Mouse (Mus musculus): ENCODE data around the gene Pltp. TPM values are rescaled to one million over a fixed set of nuclear protein-coding genes. Genes with fewer than 3 reads are reported as not detected.

Pltp gene
- polyA plus RNA-seq (2012; rRNA removed), result 34.8 and 42.2 TPM in 2 replicates

DNA sequence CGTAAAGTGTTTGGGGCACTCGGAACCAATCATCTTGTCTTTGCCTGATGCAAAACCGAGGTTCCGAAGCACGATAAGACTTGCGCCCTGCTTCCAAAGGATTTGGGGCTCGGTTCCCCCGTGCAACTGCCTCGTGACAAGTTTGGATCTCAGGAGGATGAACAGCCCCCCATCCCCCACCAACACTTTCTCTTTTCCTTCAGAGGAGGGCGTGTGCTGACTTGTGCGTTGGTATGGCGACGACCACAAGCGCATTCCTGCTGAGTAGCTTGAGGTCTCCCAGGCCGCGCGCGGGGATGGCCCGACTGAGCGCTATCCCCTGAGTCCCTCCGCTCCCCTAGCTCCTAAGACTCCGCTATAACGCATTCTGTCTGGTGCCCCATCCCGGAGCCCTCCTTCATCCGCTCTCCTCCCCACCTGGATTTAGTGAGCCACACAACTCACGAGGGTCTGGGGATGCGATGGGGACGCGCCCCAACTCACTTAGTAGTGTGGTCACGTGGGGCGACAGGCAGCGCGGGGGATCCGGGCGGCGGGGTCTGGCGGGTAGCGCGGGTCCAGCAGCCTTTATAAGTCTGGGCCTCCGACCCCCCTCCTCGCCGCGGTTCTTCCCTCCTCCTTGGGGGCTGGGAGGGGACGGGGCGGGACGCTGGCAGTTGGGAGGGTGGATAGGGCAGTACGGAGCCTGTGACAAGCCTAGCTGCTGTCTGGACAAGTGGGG is at the start of gene Pltp:
Gene Pltp, minus strand, starts transcription at position 611 of the 721 bp plus-strand sequence.

GRCm38 (mm10) chr2:164879228-164879567 is 21.7 kb upstream of the Pltp start, which contains the start of gene Pcif1:
Gene Pcif1 (plus strand): TSS chr2:164879304.

DNA sequence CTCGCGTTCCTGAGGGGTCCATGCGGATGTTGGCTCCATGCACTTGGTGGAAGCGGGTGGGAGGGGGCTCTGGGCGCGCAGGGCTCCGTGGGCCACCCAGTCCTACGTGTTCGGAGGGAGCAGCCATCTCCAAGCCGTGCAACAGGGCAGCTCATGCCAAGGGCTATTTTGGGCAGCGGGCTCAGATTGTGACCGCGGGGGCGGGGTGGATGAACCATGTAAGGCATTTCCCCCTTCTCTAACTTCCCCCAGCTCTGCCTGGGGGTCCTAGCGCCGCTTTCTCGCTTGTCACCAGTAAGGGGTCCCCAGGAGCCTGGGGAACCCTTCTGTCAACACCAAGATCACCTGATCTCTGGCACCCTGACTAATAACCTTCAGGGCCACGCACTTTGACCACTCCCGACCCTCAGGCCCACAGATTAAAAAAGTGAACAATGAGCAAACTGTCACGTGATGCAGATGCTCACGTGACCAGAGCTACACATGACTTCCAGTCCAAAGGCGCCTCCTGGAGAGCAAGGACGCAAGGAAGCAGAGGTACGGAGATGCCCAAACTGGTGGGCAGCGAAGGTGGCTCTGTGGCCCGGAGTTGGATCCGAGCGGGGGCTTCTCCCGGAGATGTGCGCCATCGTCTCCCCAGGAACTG is 24.1 kb downstream of the Pltp start, which contains the start of gene Neurl2:
Gene Neurl2, minus strand, starts transcription at position 143 of the 646 bp plus-strand sequence.

DNA sequence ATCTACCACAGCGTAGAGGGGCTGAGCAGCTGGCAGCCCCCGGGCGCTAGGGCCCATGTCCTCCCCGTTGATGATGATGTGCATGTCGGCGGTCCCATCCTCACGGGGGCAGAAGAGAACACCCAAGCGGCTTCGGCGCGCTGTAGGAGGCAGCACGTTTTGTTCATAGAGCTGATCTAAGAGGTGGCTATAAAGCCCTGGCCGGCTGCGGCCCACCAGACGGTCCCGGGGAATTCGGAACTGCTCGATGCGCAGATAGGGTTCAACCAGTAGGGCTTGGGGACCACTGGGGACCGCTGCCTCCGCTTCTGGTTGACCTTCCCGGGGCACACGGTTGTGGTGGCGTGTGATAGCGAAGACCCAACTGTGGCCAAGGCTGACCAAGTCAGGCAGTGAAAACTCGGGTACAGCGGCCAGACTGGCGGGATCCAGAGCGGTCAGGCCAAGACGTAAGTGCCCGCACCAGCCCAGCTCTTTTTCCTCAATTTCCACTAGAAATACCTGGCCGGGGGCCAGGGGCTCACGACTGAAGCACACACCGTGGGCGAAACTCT is 24.7 kb downstream of the Pltp start, which contains the start of gene Ctsa:
Gene Ctsa, plus strand, starts transcription at position 126 of the 554 bp plus-strand sequence.

GRCm38 (mm10) chr2:164828437-164828836 is 29.1 kb downstream of the Pltp start, which contains the start of gene Spata25:
Gene Spata25 (minus strand): TSS chr2:164828537.

DNA sequence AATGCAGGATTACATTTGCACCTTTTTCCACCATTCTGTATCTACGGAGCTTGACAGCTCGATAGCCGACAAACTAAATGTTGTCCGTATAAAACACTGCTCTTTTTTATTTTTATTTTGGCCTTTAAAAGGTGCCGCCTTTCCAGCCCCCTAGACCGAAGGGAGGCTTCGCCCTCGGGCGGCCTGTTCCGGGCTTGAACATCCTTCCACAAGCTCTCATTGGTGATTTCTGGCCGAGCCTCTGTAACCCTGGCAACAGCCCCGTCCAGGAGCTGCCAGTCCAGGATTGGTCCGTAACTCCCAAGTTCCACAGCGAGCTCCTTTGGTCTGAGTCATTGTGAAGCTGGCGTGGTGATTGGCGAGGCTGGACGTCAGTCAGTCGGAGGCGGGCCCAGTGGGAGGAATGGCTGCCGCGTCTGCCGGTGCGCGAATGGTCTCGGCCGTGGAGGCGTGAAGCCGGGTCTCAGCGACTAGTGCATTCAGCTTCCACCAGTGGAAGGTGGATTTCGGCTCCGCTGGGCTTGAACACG is 34.8 kb downstream of the Pltp start, which contains the start of gene Zswim1:
Gene Zswim1, plus strand, starts transcription at position 51 of the 530 bp plus-strand sequence.

GRCm38 (mm10) chr2:164804533-164805331 is 52.8 kb downstream of the Pltp start, which contains the start of the genes Acot8 and Zswim3:
Gene Acot8 (minus strand): TSS chr2:164804882.
Gene Zswim3 (plus strand): TSS chr2:164805098.

Other genes with a start within 250 kb of the Pltp start
- not detected in 2 replicates for gene Wfdc6b, start 244.2 kb downstream of the Pltp start, polyA plus RNA-seq (2012; rRNA removed)
- not detected in 2 replicates for gene Wfdc8, start 244.1 kb downstream of the Pltp start, polyA plus RNA-seq (2012; rRNA removed)
- not detected in 2 replicates for gene Wfdc16, start 218.9 kb downstream of the Pltp start, polyA plus RNA-seq (2012; rRNA removed)
- gene Wfdc10, start 201.7 kb downstream of the Pltp start, polyA plus RNA-seq (2012; rRNA removed), result not detected in 2 replicates
- gene Wfdc9, start 201.1 kb downstream of the Pltp start, polyA plus RNA-seq (2012; rRNA removed), result not detected in 2 replicates
- not detected in 2 replicates for gene Wfdc11, start 183.6 kb downstream of the Pltp start, polyA plus RNA-seq (2012; rRNA removed)
- gene Wfdc13, start 172.6 kb downstream of the Pltp start, polyA plus RNA-seq (2012; rRNA removed), result not detected in 2 replicates
- not detected in 2 replicates for gene Spint4, start 159.2 kb downstream of the Pltp start, polyA plus RNA-seq (2012; rRNA removed)
- gene Spint5, start 142.4 kb downstream of the Pltp start, polyA plus RNA-seq (2012; rRNA removed), result not detected in 2 replicates
- 1.6 and 2.1 TPM in 2 replicates for gene Wfdc3, start 111.8 kb downstream of the Pltp start, polyA plus RNA-seq (2012; rRNA removed)
- gene Dnttip1, start 111.7 kb downstream of the Pltp start, polyA plus RNA-seq (2012; rRNA removed), result 21.7 and 22.8 TPM in 2 replicates
- 255 and 264 TPM in 2 replicates for gene Ube2c, start 87.8 kb downstream of the Pltp start, polyA plus RNA-seq (2012; rRNA removed)
- gene Tnnc2, start 77.7 kb downstream of the Pltp start, polyA plus RNA-seq (2012; rRNA removed), result 0.58 and 2.9 TPM in 2 replicates
- 7.7 and 11.3 TPM in 2 replicates for gene Snx21, start 71.9 kb downstream of the Pltp start, polyA plus RNA-seq (2012; rRNA removed)
- gene Acot8, start 52.8 kb downstream of the Pltp start, polyA plus RNA-seq (2012; rRNA removed), result 20.1 and 20.3 TPM in 2 replicates
- 1.9 TPM in 2 replicates for gene Zswim3, start 52.6 kb downstream of the Pltp start, polyA plus RNA-seq (2012; rRNA removed)
- gene Zswim1, start 35.0 kb downstream of the Pltp start, polyA plus RNA-seq (2012; rRNA removed), result 1.3 and 1.5 TPM in 2 replicates
- gene Spata25, start 29.2 kb downstream of the Pltp start, polyA plus RNA-seq (2012; rRNA removed), result 0.05 and 0.08 TPM in 2 replicates
- 121 and 130 TPM in 2 replicates for gene Ctsa, start 24.8 kb downstream of the Pltp start, polyA plus RNA-seq (2012; rRNA removed)
- 1.5 and 2.2 TPM in 2 replicates for gene Neurl2, start 24.3 kb downstream of the Pltp start, polyA plus RNA-seq (2012; rRNA removed)
- 18.4 and 21.2 TPM in 2 replicates for gene Pcif1, start 21.6 kb upstream of the Pltp start, polyA plus RNA-seq (2012; rRNA removed)
- gene Zfp335, start 54.0 kb upstream of the Pltp start, polyA plus RNA-seq (2012; rRNA removed), result 6.5 and 8.2 TPM in 2 replicates
- gene Mmp9, start 83.1 kb upstream of the Pltp start, polyA plus RNA-seq (2012; rRNA removed), result 19.0 and 24.6 TPM in 2 replicates
- gene Slc12a5, start 103.1 kb upstream of the Pltp start, polyA plus RNA-seq (2012; rRNA removed), result 0.72 and 0.81 TPM in 2 replicates
- 11.2 and 11.8 TPM in 2 replicates for gene Ncoa5, start 177.2 kb upstream of the Pltp start, polyA plus RNA-seq (2012; rRNA removed)
- 2.9 and 3.2 TPM in 2 replicates for gene Cd40, start 197.9 kb upstream of the Pltp start, polyA plus RNA-seq (2012; rRNA removed)
- not detected in 2 replicates for gene 1700025C18Rik, start 233.0 kb upstream of the Pltp start, polyA plus RNA-seq (2012; rRNA removed)